Mouse (Mus musculus): ENCODE measurements around the gene Dusp7. TPM values are rescaled to one million over a fixed set of nuclear protein-coding genes. Genes with fewer than 3 reads are reported as not detected.

Dusp7 gene
- total RNA-seq, 2 experiments from 2014 or later, result 82.4 to 91.1 TPM

- no peak for DNase-seq (ENCODE audit: extremely low spot score in 1 of 2, low spot score in 1 of 2)
Observed at GRCm38 (mm10) chr9:106353779-106354178, 14.7 kb upstream of the Dusp7 start.

- DNase-seq (ENCODE audit: extremely low spot score in 1 of 2, low spot score in 1 of 2), result no peak
Observed at GRCm38 (mm10) chr9:106354810-106355209, 13.6 kb upstream of the Dusp7 start.

DNA sequence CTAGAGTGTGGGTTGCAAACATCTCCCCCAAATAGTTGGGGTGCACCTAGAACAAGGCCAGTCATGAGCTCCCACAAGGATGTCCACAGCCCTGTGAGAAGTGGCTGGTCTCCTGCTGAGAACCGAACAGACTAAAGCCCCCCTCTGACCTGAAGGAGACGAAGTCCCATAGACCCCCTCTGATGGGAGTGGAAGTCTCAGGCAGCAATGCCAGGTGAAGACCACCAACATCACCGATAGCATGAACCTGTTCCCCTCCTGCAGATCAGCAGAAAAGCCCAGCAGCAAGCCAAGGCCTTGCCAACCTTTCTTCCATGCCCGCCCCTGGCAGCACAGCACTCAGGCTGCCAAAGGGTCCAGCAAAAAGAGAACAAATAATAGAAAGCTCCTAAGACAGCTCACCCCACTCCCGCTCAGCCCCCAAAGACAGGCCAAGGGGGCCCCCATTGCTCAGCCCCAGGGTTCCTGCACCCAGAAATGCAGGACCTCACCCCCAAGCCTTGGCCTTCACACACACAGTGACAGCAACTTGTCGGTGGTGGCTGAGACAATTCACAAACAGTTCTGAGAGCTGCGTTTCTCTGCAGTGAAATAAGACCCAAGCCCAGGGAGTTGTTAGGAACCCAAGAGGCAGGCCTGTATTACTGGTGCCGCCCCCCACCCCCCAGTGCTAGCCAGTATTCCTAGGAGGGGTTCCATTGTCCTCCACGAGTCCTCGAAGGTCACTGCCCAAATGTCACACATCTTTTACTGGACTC, 13.0 kb upstream of the Dusp7 start:
- no peak for DNase-seq (ENCODE audit: extremely low spot score in 1 of 2, low spot score in 1 of 2)

GRCm38 (mm10) chr9:106355975-106356286, 12.5 kb upstream of the Dusp7 start:
- no peak for DNase-seq (ENCODE audit: extremely low spot score in 1 of 2, low spot score in 1 of 2)

- DNase-seq (ENCODE audit: extremely low spot score in 1 of 2, low spot score in 1 of 2), result no peak
Observed at GRCm38 (mm10) chr9:106356323-106356844, 12.0 kb upstream of the Dusp7 start.

GRCm38 (mm10) chr9:106357167-106357566, 11.3 kb upstream of the Dusp7 start:
- no peak for DNase-seq (ENCODE audit: extremely low spot score in 1 of 2, low spot score in 1 of 2)

DNA sequence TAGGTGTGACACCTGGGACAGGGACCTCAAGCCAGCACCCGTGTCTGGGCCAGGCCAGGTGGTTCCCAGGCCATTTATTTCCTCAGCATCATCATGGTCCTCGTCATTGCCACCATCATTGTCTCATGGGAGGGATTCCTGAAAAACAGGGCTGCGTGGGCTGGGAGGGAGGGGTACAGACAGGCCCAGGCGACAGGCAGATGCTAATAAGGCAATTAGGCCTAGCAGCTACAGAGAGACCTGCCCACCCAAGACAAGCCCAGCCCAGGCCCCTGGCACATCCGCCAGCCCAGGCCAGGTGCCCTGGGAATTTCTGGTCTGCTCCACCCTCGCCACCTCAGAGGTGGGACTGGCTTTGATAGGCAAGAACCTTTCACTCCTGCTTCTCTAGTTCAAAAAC, 9.1 kb upstream of the Dusp7 start:
- no peak for DNase-seq (ENCODE audit: extremely low spot score in 1 of 2, low spot score in 1 of 2)

DNA sequence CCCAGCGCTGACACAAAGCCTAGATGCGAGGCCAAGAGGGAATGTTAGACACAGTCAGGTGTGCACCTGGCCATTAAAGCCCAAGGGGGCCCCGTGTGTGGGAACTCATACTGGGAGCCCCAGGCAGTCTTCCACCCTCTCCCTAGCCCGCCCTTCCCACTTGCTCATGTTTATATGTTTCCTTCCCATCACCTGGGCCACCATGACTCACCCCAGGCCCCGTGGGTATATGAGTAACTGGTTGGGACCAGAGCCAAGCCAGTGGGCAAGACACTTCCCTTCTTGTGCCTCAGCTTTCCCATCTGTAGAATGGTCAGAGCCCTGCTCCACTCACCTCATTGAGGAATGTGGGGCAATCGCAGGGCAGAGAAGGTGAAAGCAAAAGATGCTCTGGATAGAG, 7.3 kb upstream of the Dusp7 start:
- no peak for DNase-seq (ENCODE audit: extremely low spot score in 1 of 2, low spot score in 1 of 2)

DNA sequence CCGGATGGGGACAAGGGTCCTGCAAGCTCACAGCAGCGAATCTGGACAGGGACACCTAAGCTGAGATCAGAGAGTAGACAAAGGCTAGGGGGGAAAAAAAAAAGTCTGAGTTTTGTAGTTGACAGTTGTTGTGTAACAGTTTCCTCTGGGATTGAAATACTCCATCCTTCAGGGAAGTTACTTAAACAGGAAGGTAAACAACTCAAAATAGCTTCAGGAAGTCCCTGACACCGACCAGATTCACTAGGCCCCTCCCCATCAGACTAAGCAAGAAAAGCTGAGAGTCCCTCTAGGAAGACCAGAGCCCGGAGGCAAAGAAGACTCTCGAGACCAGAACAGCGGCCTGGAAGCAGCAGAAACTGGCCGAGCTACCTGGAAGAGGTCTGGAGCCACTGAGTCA, 3.1 kb upstream of the Dusp7 start:
- DNase-seq (ENCODE audit: extremely low spot score in 1 of 2, low spot score in 1 of 2), result no peak

- DNase-seq (ENCODE audit: extremely low spot score in 1 of 2, low spot score in 1 of 2), result no peak
Observed at GRCm38 (mm10) chr9:106366188-106366587, 2.2 kb upstream of the Dusp7 start.

DNA sequence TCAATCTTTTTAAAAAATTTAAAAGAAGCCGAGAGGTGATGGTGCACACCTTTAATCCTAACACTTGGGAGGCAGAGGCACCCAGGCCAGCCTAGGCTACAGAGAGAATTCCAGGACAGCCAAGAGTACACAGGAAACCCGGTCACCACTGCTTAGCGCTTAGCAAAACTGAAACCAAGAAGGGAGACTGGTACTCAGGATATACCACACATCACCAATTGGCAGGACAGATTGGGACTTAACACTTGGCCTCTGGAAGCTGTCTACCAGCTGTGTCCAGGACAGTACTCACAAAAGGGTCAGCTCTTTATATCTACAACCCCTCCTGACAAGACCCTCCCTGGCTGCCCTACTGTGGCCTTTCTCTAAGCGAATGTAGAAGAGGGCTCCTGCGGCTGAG, 1.4 kb upstream of the Dusp7 start:
- no peak for DNase-seq (ENCODE audit: extremely low spot score in 1 of 2, low spot score in 1 of 2)

- DNase-seq (ENCODE audit: extremely low spot score in 1 of 2, low spot score in 1 of 2), result peak; percentile 88 to 94
Observed at GRCm38 (mm10) chr9:106367592-106368111, 780 bp upstream of the Dusp7 start.

DNA sequence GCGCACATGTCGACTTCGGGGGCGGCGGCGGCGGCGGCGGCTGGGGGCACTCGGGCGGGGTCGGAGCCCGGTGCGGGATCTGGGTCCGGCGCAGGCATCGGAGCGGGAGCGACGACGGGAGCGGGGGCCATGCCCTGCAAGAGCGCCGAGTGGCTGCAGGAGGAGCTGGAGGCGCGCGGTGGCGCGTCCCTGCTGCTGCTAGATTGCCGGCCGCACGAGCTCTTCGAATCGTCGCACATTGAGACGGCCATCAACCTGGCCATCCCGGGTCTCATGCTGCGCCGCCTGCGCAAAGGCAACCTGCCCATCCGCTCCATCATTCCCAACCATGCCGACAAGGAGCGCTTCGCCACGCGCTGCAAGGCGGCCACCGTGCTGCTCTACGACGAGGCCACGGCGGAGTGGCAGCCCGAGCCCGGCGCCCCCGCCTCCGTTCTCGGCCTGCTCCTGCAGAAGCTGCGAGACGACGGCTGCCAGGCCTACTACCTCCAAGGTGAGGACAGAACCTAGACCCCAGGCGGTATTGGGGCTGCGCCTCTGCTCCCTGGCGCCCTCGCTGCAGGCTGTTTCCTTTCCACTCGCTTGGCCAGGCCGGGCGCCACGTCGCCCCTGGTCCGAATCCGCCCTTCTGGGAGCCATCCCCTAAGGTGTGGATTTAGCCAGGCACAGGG, 534 bp downstream of the Dusp7 start:
- DNase-seq (ENCODE audit: extremely low spot score in 1 of 2, low spot score in 1 of 2), result peak in 1 of 2 experiments; percentile 41

DNA sequence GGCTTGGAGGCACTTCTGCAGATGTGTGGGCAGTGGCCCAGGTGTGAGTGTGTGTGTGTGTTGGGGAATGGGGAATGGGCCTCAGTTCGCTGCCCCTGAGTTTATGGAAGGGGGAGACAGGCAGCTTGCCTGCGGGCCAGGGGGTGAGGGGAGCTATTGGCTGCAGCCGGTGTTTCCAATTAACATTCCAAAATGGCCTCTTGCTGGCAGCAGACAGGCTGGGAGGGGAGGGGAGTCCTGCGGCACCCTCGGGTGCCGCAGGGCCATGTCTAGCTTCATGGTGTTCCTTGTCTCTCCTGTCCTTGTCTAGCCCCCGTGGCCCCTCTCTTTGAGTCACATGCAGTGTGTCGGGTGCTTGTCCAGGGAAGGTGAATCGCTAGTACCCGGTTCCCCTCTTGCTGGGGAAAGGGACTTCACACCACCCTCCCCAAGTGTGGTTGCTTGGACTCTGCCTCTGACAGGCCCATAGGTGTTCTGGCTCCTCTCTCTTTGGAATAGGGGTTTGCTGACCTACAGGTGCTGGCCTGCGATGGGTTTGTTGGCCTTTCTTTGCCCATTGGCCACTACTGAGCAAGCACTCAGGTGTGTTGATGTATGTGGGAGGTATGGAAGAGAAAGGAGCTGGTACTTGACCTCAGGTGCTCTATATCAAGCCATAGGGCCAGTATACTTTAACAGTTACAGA, 1.5 kb downstream of the Dusp7 start:
- DNase-seq (ENCODE audit: extremely low spot score in 1 of 2, low spot score in 1 of 2), result no peak

DNA sequence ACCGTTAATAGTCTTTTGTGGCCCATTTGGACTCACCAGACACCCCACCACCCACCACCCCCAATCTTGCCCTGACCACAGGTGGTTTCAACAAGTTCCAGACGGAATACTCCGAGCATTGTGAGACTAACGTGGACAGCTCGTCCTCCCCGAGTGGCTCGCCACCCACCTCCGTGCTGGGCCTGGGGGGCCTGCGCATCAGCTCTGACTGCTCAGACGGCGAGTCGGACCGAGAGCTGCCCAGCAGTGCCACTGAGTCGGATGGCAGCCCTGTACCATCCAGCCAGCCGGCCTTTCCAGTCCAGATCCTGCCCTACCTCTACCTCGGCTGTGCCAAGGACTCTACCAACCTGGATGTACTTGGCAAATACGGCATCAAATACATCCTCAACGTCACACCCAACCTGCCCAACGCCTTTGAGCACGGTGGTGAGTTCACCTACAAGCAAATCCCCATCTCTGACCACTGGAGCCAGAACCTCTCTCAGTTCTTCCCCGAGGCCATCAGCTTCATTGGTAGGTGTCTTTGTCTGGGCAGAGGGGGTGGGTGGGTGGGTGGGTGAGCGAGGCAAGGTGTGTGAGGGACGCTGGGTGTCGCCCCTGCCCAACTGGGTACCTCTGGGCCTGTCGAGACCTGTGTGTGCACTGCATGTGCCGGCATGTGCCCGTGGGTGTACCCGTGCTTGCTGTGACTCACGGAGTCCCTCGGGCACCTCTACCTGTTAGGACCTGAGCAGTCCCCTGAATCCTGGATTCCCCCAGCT, 2.4 kb downstream of the Dusp7 start:
- no peak for DNase-seq (ENCODE audit: extremely low spot score in 1 of 2, low spot score in 1 of 2)

GRCm38 (mm10) chr9:106371384-106371671, 2.9 kb downstream of the Dusp7 start:
- DNase-seq (ENCODE audit: extremely low spot score in 1 of 2, low spot score in 1 of 2), result no peak

DNA sequence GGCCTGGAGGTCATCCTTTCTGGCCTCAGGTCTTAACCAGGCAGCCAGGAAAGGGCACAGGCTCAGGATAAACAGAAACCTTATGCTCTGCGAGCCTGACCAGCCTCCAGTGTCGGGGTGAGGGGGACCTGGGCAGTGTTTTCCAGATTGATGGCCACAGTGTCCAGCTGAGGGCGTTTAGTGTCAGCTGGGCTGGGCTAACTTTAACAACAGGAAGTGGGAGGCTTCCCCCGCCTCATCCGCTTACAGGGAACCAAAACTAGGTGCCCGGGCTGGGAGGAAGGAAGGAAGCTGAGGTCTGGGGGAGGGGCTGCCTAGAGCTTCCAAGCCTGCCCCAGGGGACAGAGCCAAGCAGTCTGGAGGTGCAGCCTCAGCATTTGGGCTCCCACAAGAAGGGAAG, 3.3 kb downstream of the Dusp7 start:
- DNase-seq (ENCODE audit: extremely low spot score in 1 of 2, low spot score in 1 of 2), result no peak

GRCm38 (mm10) chr9:106372431-106373412, 4.3 kb downstream of the Dusp7 start:
- DNase-seq (ENCODE audit: extremely low spot score in 1 of 2, low spot score in 1 of 2), result no peak

GRCm38 (mm10) chr9:106373973-106374372, 5.5 kb downstream of the Dusp7 start:
- DNase-seq (ENCODE audit: extremely low spot score in 1 of 2, low spot score in 1 of 2), result no peak

DNA sequence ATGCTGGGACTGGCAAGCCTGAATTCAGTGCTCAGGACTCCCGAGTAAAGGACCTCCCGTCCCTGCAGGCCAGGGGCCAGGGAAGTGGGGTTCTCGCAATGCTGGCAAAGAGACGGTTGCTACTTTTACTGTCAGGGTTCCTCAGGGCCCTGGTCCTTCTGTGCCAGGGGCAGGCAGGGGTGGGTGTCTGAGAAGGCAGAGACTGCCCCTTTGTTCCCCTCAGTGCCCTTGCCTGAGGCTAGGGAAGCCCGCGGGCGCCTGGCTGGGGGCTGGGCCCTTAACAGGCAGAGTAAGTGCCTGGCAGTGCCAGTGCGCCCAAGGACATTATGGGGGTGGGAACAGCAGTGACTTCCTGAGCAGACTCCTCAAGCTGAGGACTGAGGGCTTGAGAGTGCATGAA, 8.8 kb downstream of the Dusp7 start:
- no peak for DNase-seq (ENCODE audit: extremely low spot score in 1 of 2, low spot score in 1 of 2)

Data from layer of hippocampus, postnatal 25 days (tissue).